In genomic region chr4:149883990-149884389, GRCm38 (mm10) we compare ENCODE assay signal across 18 mouse cellular contexts.
DNase-seq lines count a peak whose midpoint lies in the region; ATAC-seq and TF ChIP-seq lines count a peak whose summit lies in the region.
"Had no signal": no experiment of that assay in that cellular context is flagged by ENCODE, and none has a peak within 500 bp of the region (broad histone marks: within the 10 kb centered on the region; RNA-seq: fewer than 3 reads in every experiment).

No protein-coding gene starts in this region.

- TF ChIP-seq CTCF in lung, postnatal 0 days (IDR thresholded peaks at IDR 0.05): no peak

- no peaks in the 10 kb centered on the region for H3K9me3 ChIP-seq in lung, postnatal 0 days (ENCODE audit: low read length)
- H3K9me3 ChIP-seq in embryonic facial prominence, embryonic 12.5 days: no peaks in the 10 kb centered on the region
- H3K9me3 ChIP-seq in heart, embryonic 12.5 days (replicated peaks): no peaks in the 10 kb centered on the region
- H3K9me3 ChIP-seq: embryonic facial prominence, embryonic 13.5 days; forebrain, embryonic 10.5 days; liver, embryonic 13.5 days; megakaryocyte, embryonic 14.5 days; neural tube, embryonic 12.5 days had no signal

- peak; percentile 62 to 78 for DNase-seq in cerebellum, postnatal 10 days
- DNase-seq in cerebellum, postnatal 4 days (ENCODE audit: low spot score in 2 of 2): no peak
- peak; percentile 38 for DNase-seq in lung, postnatal 0 days (ENCODE audit: low spot score)
- DNase-seq in lung, postnatal 4 days: no peak
- peak; percentile 70 to 73 for DNase-seq in left cerebral cortex, adult 9 months (ENCODE audit: low spot score in 2 of 2)
- DNase-seq in spleen, adult 12 weeks (ENCODE audit: low spot score): no peak
- DNase-seq: B cell, adult 2 months; kidney, adult 18-20 months; kidney, postnatal 36 days; liver, embryonic 13.5 days had no signal

- no peaks in the 10 kb centered on the region for H3K27me3 ChIP-seq in lung, postnatal 0 days (replicated peaks; ENCODE audit: insufficient read depth, low read length)
- no peaks in the 10 kb centered on the region for H3K27me3 ChIP-seq in embryonic facial prominence, embryonic 12.5 days
- no peaks in the 10 kb centered on the region for H3K27me3 ChIP-seq in heart, embryonic 12.5 days (replicated peaks)
- H3K27me3 ChIP-seq: embryonic facial prominence, embryonic 13.5 days; neural tube, embryonic 12.5 days; Patski had no signal

- H3K4me3 ChIP-seq in lung, postnatal 0 days (ENCODE audit: low read depth, low read length): no peak overlapping the region
- no peak overlapping the region for H3K4me3 ChIP-seq in embryonic facial prominence, embryonic 12.5 days
- H3K4me3 ChIP-seq in heart, embryonic 12.5 days: no peak overlapping the region
- H3K4me3 ChIP-seq: embryonic facial prominence, embryonic 13.5 days; forebrain, embryonic 10.5 days; liver, embryonic 13.5 days; megakaryocyte, embryonic 14.5 days; neural tube, embryonic 12.5 days had no signal

- peak; percentile 34; the same call in 1 of the 2 replicates for ATAC-seq in lung, postnatal 0 days
- no peak for ATAC-seq in embryonic facial prominence, embryonic 12.5 days (ENCODE audit: insufficient number of reproducible peaks, insufficient read depth, low FRiP score, low TSS enrichment)
- no peak for ATAC-seq in heart, embryonic 12.5 days (ENCODE audit: insufficient number of reproducible peaks, low FRiP score)
- ATAC-seq: Patski had no signal

- H3K36me3 ChIP-seq in lung, postnatal 0 days (ENCODE audit: insufficient read depth, low read length): no peaks in the 10 kb centered on the region
- H3K36me3 ChIP-seq in embryonic facial prominence, embryonic 12.5 days: no peaks in the 10 kb centered on the region
- no peaks in the 10 kb centered on the region for H3K36me3 ChIP-seq in heart, embryonic 12.5 days
- H3K36me3 ChIP-seq: embryonic facial prominence, embryonic 13.5 days; forebrain, embryonic 10.5 days; liver, embryonic 13.5 days; neural tube, embryonic 12.5 days had no signal

- no peak overlapping the region for H3K9ac ChIP-seq in lung, postnatal 0 days (replicated peaks; ENCODE audit: low read depth)
- H3K9ac ChIP-seq in embryonic facial prominence, embryonic 12.5 days: 0 out of 2 replicates have a peak overlapping the region, but pooled peaks have one; percentile 27
- H3K9ac ChIP-seq in heart, embryonic 12.5 days: no peak overlapping the region
- H3K9ac ChIP-seq: embryonic facial prominence, embryonic 13.5 days; hindbrain, embryonic 14.5 days; liver, embryonic 13.5 days; neural tube, embryonic 12.5 days had no signal

- H3K4me2 ChIP-seq in lung, postnatal 0 days (replicated peaks; ENCODE audit: low read depth, low read length): no peak overlapping the region
- no peak overlapping the region for H3K4me2 ChIP-seq in embryonic facial prominence, embryonic 12.5 days (replicated peaks)
- H3K4me2 ChIP-seq in heart, embryonic 12.5 days: no peak overlapping the region
- H3K4me2 ChIP-seq: embryonic facial prominence, embryonic 13.5 days; hindbrain, embryonic 14.5 days; liver, embryonic 13.5 days; neural tube, embryonic 12.5 days had no signal

- H3K27ac ChIP-seq in lung, postnatal 0 days (ENCODE audit: low read length): no peak overlapping the region
- H3K27ac ChIP-seq in embryonic facial prominence, embryonic 12.5 days: no peak overlapping the region
- H3K27ac ChIP-seq in heart, embryonic 12.5 days (ENCODE audit: poor library complexity, severe bottlenecking): no peak overlapping the region
- H3K27ac ChIP-seq: embryonic facial prominence, embryonic 13.5 days; hindbrain, embryonic 14.5 days; liver, embryonic 13.5 days; neural tube, embryonic 12.5 days had no signal

- peaks cover 4% of the 10 kb centered on the region; the same call in 1 of the 2 replicates for H3K4me1 ChIP-seq in lung, postnatal 0 days (ENCODE audit: insufficient read depth, low read depth, low read length)
- H3K4me1 ChIP-seq in embryonic facial prominence, embryonic 12.5 days: peaks cover 17% of the 10 kb centered on the region
- H3K4me1 ChIP-seq in heart, embryonic 12.5 days (replicated peaks): peaks cover 30% of the 10 kb centered on the region
- H3K4me1 ChIP-seq: liver, embryonic 13.5 days had no signal

- no peak for TF ChIP-seq EP300 in lung, postnatal 0 days (IDR thresholded peaks at IDR 0.05)

- WGBS in lung, postnatal 0 days: 59% methylated on average over 10 of the region's 10 CpGs
- WGBS in embryonic facial prominence, embryonic 12.5 days: 75% methylated on average over 10 of the region's 10 CpGs
- WGBS in heart, embryonic 12.5 days: 71% methylated on average over 10 of the region's 10 CpGs

Comparison
In these comparisons a context has a peak if more than half of its experiments do, and no peak if none do; other contexts are left out.
1. DNase-seq: peak in cerebellum, postnatal 10 days (2 of 2), lung, postnatal 0 days (single experiment) and left cerebral cortex, adult 9 months (2 of 2); none in cerebellum, postnatal 4 days (0 of 2), lung, postnatal 4 days (0 of 2) and spleen, adult 12 weeks (single experiment).